Mouse (Mus musculus): ENCODE measurements around the gene Tmem260.
"Not testable (repeated sequence)": the region's sequence is repeated elsewhere in the genome, so short reads cannot be mapped to it uniquely, and the experiment has no call there.

The Tmem260 gene

DNA sequence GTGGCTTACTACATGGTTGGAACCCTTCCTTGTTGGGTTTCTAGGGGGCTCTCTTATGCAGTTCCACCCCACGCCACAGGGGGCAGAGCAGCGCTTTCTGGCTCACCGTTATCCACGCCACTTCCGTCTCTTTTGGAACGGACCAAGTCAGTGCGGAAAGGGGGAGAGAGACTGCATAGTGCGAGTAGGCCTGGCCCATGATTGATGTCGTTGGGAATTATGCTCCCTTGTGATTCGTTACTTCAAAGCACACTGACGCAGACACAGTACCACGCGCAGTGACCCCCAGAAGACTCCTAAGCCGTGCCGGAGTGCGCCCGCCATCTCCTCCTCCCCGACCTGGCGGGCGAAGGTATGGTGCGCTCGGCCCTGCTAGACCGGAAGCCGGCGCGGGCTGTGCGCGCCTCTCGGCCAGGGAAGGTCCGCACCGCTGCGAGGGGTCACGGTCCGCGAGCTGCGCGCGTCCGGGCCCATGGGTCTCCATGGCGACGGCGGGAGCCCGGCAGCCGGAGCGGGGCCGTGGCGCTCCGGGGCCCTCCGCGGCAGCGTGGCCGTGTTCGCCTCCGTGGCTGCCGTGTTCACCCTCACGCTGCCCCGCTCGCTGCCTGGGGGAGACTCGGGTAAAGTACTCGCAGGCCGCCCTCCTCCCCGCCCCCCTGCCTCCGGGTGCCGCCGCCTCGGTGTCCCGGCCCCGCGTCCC, at the start of gene Tmem260:
TSS of gene Tmem260 (plus strand) at position 141 of the 700 bp plus-strand sequence.
- DNase-seq (ENCODE audit: extremely low read depth, low read depth), result peak; percentile 85

DNA sequence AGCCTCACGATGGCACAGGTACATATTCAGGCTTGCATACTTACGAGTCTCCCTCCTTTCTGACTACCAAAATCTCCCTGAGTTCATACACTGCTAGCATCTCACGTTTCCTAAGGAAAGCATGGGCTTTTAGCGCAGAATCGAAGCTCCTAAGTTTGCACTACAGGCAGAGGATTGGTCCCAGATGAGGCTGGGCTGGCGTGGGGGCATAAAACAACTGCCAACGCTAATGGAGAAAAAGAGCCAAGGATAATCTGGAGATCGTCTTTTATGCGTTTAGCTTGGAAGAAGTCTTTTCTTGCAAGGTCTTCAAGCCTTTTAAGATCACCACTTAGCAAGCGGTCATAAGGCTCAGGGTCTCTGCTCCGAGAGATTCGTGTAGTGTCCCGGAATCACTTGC, 39.8 kb upstream of the Tmem260 start:
- no peak for DNase-seq (ENCODE audit: extremely low read depth, low read depth)

DNA sequence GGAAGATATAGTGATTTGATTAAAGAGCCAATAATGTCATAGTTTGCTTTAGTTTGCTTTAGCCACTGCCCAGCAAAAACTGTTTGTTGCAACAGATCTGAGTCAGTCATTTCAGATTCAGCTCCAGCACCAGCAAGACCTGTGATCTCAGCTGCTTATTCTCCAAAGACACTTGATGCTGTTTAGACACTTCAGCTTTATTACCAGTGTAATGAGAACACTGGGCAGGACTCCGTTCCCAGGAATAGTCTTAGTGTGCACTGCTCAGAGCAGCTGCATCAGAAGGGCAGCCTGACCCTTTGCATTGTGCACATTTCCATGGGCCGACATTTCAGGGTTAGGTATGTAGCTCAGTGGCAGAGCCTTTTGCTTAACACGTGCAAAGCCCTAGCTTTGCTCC, 28.9 kb upstream of the Tmem260 start:
- DNase-seq (ENCODE audit: extremely low read depth, low read depth), result no peak

DNA sequence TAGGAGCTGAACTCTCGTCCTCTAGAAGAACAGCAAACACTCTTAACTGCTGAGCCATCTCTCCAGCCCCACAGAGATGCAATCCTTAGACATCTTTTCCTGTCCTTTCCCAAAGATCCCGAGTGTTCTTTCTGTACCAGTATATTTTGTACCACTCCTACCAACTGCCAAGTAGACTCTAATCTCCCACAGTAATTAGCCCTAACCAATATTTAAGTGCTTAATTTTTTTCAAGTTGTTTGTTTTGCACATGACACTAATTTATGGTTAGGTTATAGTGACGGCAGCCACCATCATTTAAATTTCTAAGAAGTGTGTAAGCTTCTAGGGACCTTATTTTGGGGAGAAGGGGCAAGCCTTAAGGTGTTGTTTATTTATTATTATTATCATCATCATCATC, 27.7 kb upstream of the Tmem260 start:
- DNase-seq (ENCODE audit: extremely low read depth, low read depth), result no peak

DNA sequence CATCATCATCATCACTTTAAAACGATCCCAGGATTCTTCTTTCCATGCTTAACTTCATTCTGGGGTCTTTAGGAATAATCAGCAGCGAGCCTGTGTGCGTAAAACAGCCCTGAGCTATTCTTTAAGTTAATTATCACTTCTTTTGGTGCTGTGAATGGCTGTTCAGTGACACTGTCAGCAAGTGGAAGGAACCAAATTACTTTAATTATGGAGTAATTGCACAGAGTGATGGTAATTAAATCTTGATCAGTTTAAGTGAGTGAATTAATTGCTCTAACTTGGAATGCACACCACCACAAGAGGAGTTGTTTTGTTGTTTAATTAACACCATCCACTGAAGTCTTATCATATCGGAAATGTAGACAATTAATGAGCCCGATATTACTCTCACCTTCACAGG, 27.3 kb upstream of the Tmem260 start:
- no peak for DNase-seq (ENCODE audit: extremely low read depth, low read depth)

DNA sequence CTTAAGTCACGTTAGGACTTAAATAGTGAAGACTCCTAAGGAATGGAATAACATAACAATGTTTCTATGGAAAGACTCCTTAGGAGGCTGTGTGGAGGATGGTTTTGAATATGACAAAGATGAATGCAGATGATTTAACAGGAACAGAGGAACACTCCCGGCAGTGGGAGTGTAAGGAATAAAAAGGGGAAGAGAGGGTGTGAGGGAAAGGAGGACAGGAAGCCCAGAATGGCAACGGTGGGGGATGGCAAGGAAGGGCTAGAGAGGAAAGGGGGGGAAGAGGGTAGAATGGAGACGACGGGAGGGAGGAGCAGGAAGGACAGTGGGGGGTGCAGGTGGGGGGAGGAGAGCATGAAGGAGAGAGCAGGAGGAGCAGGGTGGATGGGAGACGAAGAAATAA, 24.4 kb upstream of the Tmem260 start:
- no peak for DNase-seq (ENCODE audit: extremely low read depth, low read depth)

DNA sequence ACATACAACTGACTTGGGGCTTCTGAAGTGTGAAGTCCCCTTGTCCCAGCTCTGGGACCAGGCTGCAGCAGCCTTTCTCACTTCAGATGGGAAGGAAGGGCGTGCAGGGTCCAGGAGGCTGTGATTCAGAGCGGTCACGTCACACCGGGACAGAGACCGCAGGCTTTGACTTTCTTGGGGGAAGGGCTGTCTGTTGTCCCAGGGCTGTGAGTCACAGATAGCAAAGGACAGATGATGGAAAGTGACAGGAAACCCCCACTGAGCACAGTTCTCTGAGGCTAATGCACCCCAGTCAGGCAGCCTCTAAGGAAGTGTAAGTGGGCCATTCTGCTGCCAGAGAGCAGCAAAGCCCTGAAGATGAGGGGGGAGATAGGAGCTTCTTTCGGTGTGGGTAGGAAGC, 23.9 kb upstream of the Tmem260 start:
- DNase-seq (ENCODE audit: extremely low read depth, low read depth), result no peak

DNA sequence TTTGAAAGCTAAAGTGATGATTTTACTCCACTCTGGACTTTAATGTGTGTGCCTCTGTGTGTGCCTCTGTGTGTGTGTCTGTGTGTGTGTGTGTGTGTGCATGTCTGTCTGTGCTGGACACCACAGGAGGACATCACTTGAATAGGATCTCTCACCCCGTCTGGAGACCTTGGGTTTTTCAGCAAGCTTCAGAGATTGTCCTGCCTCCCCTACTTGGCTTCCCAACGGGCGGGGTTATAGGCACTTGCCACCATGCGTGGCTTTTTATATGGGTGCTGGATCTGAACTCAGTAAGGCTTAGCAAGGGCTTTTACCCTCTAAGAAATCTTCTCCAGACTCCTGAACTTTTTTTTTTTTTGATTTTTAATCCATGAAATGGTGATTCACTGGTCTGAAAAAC, 23.5 kb upstream of the Tmem260 start:
- DNase-seq (ENCODE audit: extremely low read depth, low read depth), result no peak

DNA sequence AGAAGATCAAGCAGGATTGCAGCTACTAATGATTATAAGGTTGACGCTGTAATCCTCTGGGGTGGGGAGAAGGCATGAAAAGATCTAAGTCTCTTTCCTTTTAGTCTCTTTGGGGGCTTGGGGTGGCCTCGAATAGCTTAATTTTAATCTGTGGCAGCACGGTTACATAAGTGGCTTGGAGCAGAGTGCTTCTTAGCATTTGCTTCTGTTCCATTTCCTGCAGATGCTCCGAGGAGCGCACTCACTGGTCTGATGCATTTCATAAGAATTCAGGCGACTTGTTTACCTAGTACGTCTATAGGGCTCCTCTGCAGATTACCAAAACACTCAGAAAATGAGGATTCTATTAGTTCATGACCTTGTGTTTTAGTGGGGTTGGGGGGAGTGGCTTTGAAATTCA, 23.0 kb upstream of the Tmem260 start:
- DNase-seq (ENCODE audit: extremely low read depth, low read depth), result no peak

DNA sequence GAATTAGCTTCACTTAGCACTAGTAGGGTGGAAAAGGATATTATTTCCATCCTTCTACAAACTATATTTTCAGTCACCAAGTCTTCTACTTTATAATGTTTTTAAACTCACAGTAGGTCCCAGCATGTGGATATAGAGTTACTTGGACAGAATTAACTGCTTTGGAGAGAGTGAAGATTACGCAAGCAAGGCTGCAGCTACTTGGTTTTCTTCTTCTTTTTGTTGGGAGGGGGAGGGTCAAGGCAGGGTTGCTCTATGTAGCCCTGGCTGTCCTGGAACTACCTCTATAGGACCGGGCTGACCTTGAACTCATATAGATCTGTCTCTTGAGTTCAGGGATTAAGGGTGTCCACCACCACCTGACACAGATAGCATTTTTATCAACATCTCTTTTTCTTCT, 13.9 kb upstream of the Tmem260 start:
- no peak for DNase-seq (ENCODE audit: extremely low read depth, low read depth)

DNA sequence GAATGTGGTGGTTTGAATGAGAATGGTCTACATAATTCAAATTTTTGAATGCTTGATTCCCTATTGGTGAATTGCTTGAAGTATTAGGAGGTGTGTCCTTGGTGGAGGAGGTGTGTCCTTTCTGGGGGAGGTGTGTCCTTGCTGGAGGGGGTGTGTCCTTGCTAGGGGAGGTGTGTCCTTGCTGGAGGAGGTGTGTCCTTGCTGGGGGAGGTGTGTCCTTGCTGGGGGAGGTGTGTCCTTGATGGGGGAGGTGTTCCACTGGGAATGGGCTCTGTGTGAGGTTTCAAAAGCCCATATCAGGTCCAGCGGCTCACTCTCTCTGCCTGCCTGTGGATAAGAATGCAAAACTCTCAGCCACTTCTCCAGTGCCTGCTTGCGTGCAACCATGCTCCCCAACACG, 2.1 kb upstream of the Tmem260 start:
- DNase-seq (ENCODE audit: extremely low read depth, low read depth), result no peak

DNA sequence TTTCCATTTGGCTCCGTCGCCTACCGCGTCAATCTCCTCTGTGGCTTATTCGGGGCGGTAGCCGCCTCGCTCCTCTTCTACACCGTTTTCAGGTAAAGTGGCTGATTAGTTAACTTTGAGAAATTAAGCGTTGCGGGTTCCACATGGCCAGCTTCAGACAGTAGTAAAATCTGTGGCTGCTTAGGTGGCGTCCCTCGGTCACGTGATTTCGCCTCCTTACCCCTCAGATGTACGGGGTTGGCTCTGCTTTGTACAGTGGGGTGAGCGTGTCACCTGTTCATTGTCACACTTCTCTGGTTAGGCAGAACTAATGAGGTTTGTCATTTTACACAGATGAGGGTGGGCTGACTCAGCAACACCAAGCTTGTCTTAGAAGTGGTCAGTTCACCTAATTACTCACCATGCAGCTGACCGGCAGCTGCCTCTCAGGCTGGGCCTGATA, 6.1 kb downstream of the Tmem260 start:
- no peak for DNase-seq (ENCODE audit: extremely low read depth, low read depth)

DNA sequence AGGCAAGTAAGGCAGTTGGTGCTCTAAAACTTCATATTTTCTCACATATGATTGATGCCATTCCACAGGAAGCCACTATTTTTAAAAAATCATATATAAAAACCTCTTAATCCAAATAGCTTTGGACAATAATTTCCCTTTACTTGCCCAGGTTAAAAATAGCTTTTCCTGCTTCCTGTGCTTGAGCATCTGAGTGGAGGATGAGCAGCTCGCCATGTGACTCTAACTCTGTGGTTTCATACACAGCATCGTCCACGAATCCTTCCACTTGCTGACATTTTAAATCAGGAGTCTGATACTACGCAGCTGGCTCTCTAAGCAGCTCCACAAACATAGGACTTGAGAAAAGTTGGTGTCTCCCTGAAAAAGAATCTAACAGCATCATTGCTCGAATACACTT, 7.5 kb downstream of the Tmem260 start:
- DNase-seq (ENCODE audit: extremely low read depth, low read depth), result no peak

DNA sequence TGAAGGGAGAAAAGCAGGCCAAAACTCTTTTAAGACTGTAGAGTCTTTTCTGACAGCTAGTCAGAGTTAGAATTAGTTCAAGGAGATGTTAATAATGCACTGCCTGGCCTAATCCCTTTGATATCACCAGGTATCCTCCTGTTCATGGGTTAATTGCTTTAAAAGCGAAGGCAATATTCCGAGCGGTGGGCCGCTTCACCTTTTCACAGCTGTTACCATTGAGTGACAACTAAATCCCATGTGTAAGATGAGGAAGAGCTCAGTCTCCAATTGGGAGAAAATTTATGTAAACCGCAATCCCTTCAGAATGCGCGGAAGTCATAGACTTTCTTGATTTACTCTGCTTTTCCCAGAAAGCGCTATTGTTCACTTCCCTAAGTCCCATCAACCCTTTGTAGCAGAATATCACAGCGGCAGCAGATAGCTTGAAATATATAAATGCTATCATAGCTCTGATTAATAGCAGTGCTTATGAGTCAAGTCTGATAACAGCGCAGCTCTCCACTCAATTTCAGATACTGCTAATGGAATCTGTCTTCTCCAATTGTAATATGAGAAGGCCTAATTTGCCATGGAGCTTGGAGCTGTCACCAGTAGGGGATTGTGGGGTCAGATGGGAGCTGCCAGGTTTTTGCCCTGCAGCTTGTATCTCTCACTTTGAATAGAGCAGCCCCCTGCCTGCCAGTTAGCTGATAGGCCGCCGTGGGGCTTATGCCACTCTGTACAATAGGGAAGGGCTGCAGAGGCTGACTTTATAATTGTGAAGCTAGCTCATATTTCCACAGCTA, 10.6 kb downstream of the Tmem260 start:
- DNase-seq (ENCODE audit: extremely low read depth, low read depth), result no peak

DNA sequence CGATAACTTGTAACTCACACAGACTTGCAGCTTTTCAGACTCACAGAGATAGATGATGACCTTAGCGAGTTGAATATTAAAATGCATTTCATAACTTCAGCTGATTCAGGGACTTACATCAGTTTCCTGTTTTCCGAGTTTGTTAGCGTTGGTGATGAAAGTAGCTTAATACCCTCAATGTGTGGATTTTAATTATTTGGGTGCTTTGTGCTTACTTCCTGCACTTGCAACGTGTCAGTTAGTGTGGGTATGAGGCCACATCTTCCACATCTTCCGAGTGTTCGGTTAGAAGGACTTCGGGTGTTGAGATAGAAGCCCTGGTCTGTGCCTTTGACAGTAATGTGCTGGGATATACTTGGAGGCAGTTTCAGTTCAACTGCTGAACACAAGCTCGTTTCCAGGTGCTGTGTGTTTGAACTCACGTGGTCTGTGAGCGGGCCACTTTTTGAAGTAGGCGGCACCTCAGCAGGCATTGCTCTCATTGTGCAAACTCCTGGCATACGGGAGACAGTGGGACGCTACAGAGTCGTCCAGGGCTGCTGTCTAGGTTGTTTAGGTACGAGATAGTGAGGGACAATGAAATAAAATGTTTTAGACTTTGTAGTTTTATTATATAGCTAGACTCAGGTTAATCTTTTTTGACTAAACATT, 11.5 kb downstream of the Tmem260 start:
- DNase-seq (ENCODE audit: extremely low read depth, low read depth), result no peak

DNA sequence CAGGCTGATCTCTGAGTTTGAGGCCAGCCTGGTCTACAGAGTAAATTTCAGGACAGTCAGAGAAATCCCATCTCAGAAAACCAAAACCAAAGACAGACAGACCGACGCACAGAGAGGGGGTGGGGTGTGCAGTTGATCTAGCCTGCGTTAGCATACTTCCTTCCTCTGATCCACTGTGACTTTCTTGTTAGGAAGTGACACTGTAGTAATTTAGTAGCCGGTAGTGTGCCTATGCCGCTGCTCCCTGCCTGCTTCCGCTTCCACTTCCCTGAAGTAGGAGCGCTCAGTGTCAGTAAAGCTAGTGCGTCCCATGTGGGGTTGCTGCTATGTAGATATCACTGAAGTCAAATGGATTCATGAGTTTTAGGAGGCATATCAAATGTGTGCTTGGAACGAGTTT, 13.0 kb downstream of the Tmem260 start:
- DNase-seq (ENCODE audit: extremely low read depth, low read depth), result no peak

DNA sequence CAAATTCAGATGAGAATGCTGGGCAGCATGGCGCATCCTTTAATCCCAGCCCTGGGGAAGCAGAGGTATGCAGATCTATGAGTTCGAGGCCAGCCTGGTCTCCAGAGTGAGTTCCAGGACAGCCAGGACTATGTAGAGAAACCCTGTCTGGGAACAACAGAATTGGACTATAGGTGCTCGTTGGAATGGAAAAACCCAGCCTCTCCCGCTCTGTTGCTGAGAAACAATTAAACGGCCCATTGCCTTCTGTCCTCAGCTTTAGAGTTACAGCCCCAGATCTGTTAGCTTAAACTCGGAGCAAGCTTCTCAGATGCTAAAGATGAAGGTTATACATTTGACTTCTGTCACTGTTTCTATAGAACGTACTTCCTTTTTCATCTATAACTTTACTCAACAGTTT, 22.4 kb downstream of the Tmem260 start:
- no peak for DNase-seq (ENCODE audit: extremely low read depth, low read depth)

DNA sequence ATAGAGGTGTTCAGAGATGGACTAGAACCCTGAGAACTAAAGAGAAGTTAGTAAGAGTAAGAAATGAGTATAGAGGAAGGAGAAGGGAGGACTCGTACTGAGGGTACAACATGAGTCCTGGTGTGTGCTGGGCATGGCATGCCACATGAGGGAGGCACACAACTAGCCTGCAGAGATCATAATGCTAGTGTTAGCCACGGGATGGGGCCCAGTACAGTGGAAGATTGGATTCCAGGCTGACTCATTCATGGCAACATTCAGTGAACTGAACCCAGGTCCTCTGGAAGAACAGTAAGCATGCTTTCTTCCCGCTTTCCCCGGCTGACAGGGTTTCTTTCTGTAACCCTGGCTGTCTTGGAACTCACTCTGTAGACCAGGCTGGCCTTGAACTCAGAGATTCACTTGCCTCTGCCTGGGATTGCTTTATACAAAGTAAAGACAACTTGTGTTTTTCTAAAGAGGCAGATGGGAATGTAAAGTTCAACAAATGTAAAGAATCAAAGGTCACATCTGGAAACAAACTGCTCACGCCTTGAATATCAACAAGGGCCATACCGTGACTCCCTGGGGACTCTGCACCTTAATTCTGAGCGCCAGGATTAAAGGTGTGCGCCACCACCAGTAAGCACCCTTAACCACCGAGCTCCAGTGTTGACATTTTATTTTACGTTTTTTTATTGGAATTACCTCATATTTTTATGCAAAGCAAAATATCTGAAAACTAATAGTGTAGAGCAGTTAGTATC, 25.0 kb downstream of the Tmem260 start:
- DNase-seq (ENCODE audit: extremely low read depth, low read depth), result no peak

DNA sequence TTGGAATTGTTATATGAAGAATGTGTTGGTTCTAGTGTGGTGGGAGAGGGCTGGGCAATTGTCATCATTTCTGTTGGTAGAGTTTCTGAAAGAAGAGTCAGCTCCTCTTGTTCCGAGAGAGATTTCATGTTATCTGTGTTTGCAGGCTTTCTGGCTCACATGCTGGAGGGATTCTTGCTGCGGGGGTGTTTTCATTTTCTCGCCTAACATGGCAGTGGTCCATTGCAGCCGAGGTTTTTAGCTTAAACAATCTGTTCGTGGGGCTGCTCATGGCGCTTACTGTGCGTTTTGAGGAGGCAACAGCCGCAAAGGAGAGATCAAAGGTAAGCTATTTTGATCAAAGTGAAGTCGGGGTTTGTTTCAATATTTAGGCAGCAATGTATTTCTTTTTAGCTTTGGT, 26.3 kb downstream of the Tmem260 start:
- no peak for DNase-seq (ENCODE audit: extremely low read depth, low read depth)

DNA sequence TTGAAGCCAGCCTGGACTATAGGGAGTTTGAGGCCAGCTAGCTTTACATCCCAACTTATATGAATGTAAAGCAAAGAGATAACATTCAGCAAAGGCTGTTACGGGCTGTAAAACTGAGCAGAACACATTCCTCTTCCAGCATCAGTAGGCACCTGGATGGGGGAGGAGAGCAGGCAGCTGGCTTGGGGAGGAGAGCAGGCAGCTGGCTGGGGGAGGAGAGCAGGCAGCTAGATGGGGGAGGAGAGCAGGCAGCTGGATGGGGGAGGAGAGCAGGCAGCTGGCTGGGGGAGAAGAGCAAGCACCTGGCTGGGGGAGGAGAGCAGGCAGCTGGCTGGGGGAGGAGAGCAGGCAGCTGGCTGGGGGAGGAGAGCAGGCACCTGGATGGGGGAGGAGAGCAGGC, 29.4 kb downstream of the Tmem260 start:
- DNase-seq (ENCODE audit: extremely low read depth, low read depth), result no peak

DNA sequence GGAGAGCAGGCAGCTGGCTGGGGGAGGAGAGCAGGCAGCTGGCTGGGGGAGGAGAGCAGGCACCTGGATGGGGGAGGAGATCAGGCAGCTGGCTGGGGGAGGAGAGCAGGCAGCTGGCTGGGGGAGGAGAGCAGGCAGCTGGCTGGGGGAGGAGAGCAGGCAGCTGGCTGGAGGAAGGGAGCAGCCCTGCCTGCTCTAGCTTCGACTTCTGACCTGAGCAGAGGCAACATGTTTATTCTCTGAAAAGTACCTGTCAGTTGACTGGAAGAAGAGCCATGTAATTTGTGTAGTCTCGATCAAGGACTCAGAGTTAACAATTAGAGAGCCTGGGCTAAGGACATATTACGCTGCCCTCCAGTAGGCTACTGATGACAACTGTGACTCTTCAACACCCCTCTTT, 29.9 kb downstream of the Tmem260 start:
- not testable (repeated sequence) for DNase-seq (ENCODE audit: extremely low read depth, low read depth)

DNA sequence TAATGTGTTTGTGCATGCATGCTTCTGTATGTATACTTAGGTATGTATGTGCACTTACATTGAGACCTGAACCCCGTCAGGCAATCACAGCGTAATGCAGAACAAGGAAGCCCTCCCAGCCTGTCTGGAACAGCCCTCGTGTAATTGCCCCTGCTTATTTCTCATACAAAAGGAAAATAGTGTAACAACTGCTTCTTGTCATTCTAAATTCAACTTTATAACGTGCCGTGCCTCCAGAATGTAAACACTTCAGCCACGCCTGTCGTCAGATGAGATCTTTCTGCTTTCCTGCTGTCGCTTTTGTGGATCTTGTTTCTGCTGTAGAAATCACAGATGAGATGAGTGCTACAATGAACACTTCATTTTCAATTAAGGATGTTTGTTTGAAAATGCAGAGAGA, 30.4 kb downstream of the Tmem260 start:
- DNase-seq (ENCODE audit: extremely low read depth, low read depth), result no peak

All from MEL-GATA-1-ER (cell line).